Mouse (Mus musculus) hindbrain, embryonic 11.5 days (tissue): ENCODE measurements around the gene 1700012B07Rik. TPM values are rescaled to one million over a fixed set of nuclear protein-coding genes. Genes with fewer than 3 reads are reported as not detected.

Experiments
- ATAC-seq: fragments of 200-750 bp; cut with Nextera tagmentation; 2 replicates; pipeline ENCODE4 v1.8.0; 2017; ENCODE audit warnings: mild to moderate bottlenecking, moderate TSS enrichment, moderate library complexity; ENCODE audit not compliant: low FRiP score
- DNase-seq: peaks from one replicate; pipeline ENCODE4 v3.0.0-alpha.2; 2015; ENCODE audit warnings: low spot score
- H3K27ac ChIP-seq: fragments of 300-500 bp; sonication (generic); 2 replicates; pipeline ENCODE4 v1.5.1; 2014; ENCODE audit warnings: mild to moderate bottlenecking, low read depth, low read length
- H3K27me3 ChIP-seq: fragments of 300-500 bp; sonication (generic); 2 replicates; pipeline ENCODE4 v1.6.1; 2014; ENCODE audit warnings: mild to moderate bottlenecking, low read length, moderate library complexity, mixed read lengths; ENCODE audit not compliant: control insufficient read depth, insufficient read depth
- H3K36me3 ChIP-seq: fragments of 300-500 bp; sonication (generic); 2 replicates; pipeline ENCODE4 v1.6.1; 2014; ENCODE audit warnings: mild to moderate bottlenecking, low read length, moderate library complexity, mixed read lengths; ENCODE audit not compliant: control insufficient read depth, insufficient read depth
- H3K4me1 ChIP-seq: fragments of 300-500 bp; sonication (generic); replicated peaks from 2 replicates; pipeline ENCODE4 v1.6.1; 2014; ENCODE audit warnings: low read length, mixed read lengths; ENCODE audit not compliant: control insufficient read depth, insufficient read depth
- H3K4me2 ChIP-seq: fragments of 300-500 bp; sonication (generic); replicated peaks from 2 replicates; pipeline ENCODE4 v1.6.1; 2014; ENCODE audit warnings: mild to moderate bottlenecking, low read depth, low read length
- H3K4me3 ChIP-seq: fragments of 300-500 bp; sonication (generic); 2 replicates; pipeline ENCODE4 v1.5.1; 2014; ENCODE audit warnings: low read depth, low read length
- H3K9ac ChIP-seq: fragments of 300-500 bp; sonication (generic); 2 replicates; pipeline ENCODE4 v1.6.1; 2014; ENCODE audit warnings: low read depth, low read length
- H3K9me3 ChIP-seq: fragments of 300-500 bp; sonication (generic); 2 replicates; pipeline ENCODE4 v1.6.1; 2016; ENCODE audit warnings: low read length; ENCODE audit not compliant: control insufficient read depth
- WGBS: fragments of 180-500 bp; shearing (Covaris S2); extraction: QIAGEN DNeasy Blood & Tissue Kit; methylation state at CpG from one replicate; pipeline ENCODE4 v1.1.7; 2014; 5-methylcytosine and 5-hydroxymethylcytosine counted together
- polyA plus RNA-seq: library from polyadenylated mRNA; unstranded; fragments of >200 nt; fragmentation: Nextera tagmentation; extraction: Ambion mirVana; gene quantifications from 2 replicates; pipeline ENCODE4 v1.2.1, GENCODE M21; 2014

Gene 1700012B07Rik
- polyA plus RNA-seq, 1 experiment from 2014 or later = not detected

DNA sequence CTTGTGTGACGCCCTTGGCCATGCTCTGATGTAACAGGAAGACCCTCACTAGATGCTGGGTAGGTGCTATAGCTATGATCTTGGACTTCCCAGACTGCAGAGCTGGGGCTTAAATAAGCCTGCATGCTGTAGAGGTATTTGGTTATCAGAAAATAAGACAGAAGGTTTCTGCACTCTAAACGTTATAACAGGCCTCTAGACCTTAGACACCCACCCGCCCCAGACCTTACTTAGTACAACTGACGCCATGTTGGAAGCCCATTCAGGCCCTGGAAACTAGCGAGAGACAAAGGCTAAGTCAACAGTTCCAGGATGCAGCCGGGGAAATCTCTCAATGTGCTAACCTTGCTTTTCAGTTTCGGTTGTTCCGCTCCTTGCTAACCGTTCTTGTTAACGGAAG, 44.2 kb upstream of the 1700012B07Rik start:
- Histone ChIP-seq H3K9ac (no peak overlapping the region), H3K4me2 (no peak overlapping the region), H3K36me3 (no peaks in the 10 kb centered on the region), H3K4me1 (no peaks in the 10 kb centered on the region), H3K27ac (no peak overlapping the region), H3K9me3 (no peaks in the 10 kb centered on the region), H3K27me3 (no peaks in the 10 kb centered on the region), H3K4me3 (no peak overlapping the region)
- 87% methylated on average over 10 of the region's 10 CpGs for WGBS
- DNase-seq (no peak), ATAC-seq (no peak)

GRCm38 (mm10) chr11:109867861-109868260, 40.0 kb upstream of the 1700012B07Rik start:
- Histone ChIP-seq H3K4me2 (no peak overlapping the region), H3K9ac (no peak overlapping the region), H3K4me3 (no peak overlapping the region), H3K27ac (no peak overlapping the region), H3K9me3 (no peaks in the 10 kb centered on the region), H3K27me3 (no peaks in the 10 kb centered on the region), H3K4me1 (no peaks in the 10 kb centered on the region), H3K36me3 (no peaks in the 10 kb centered on the region)
- no peak for ATAC-seq
- DNase-seq = no peak
- whole genome bisulfite sequencing = 84% methylated on average over 5 of the region's 5 CpGs

DNA sequence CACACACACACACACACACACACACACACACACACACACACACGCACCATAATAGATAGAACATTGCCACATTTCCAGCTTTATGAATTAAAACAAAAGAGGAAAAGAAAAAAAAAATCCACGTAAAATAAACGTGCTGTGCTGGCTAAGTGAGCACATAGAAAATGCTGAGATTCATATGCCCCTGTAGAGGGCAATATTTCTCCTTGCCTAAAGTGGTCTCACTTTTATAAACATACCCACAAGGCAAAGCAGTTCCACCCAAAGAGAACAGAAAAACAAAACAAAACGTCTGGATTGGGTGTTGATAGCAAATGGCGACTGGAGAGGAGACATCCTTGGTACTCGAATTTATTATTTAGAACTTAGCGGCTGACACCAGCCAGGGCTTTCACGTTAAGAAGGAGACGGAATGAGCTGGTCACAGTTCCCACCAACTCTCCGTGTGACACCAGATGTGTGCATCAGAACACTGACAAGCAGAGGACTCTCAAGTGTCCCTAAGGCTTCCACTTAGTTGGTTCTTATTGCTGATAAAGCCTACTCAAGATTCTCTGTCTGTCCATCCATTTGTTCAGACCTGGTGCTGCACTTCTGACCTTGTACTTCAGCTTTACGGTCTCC, 38.8 kb upstream of the 1700012B07Rik start:
- H3K9me3 ChIP-seq = no peaks in the 10 kb centered on the region
- no peak overlapping the region for H3K4me2 ChIP-seq
- no peak overlapping the region for H3K27ac ChIP-seq
- no peak overlapping the region for H3K4me3 ChIP-seq
- ATAC-seq (no peak), DNase-seq (no peak)
- no peaks in the 10 kb centered on the region for H3K27me3 ChIP-seq
- 78% methylated on average over 11 of the region's 11 CpGs for whole genome bisulfite sequencing
- no peaks in the 10 kb centered on the region for H3K4me1 ChIP-seq
- H3K36me3 ChIP-seq = no peaks in the 10 kb centered on the region
- no peak overlapping the region for H3K9ac ChIP-seq

GRCm38 (mm10) chr11:109865526-109865925, 37.7 kb upstream of the 1700012B07Rik start:
- ATAC-seq (no peak), DNase-seq (no peak)
- Histone ChIP-seq H3K27ac (no peak overlapping the region), H3K4me3 (no peak overlapping the region), H3K9me3 (no peaks in the 10 kb centered on the region), H3K36me3 (no peaks in the 10 kb centered on the region), H3K4me1 (no peaks in the 10 kb centered on the region), H3K27me3 (no peaks in the 10 kb centered on the region), H3K9ac (no peak overlapping the region), H3K4me2 (no peak overlapping the region)
- 82% methylated on average over 8 of the region's 8 CpGs for WGBS

GRCm38 (mm10) chr11:109863951-109864350, 36.1 kb upstream of the 1700012B07Rik start:
- ATAC-seq (no peak), DNase-seq (no peak)
- no peaks in the 10 kb centered on the region for H3K9me3 ChIP-seq
- H3K4me3 ChIP-seq = no peak overlapping the region
- no peak overlapping the region for H3K27ac ChIP-seq
- H3K27me3 ChIP-seq = no peaks in the 10 kb centered on the region
- no peaks in the 10 kb centered on the region for H3K4me1 ChIP-seq
- H3K9ac ChIP-seq = no peak overlapping the region
- no peaks in the 10 kb centered on the region for H3K36me3 ChIP-seq
- 86% methylated on average over 7 of the region's 7 CpGs for WGBS
- H3K4me2 ChIP-seq = no peak overlapping the region

GRCm38 (mm10) chr11:109863194-109863746, 35.4 kb upstream of the 1700012B07Rik start:
- Histone ChIP-seq H3K27me3 (no peaks in the 10 kb centered on the region), H3K9ac (no peak overlapping the region), H3K4me1 (no peaks in the 10 kb centered on the region), H3K4me3 (no peak overlapping the region), H3K36me3 (no peaks in the 10 kb centered on the region), H3K4me2 (no peak overlapping the region), H3K9me3 (no peaks in the 10 kb centered on the region), H3K27ac (no peak overlapping the region)
- 68% methylated on average over 9 of the region's 9 CpGs for WGBS
- DNase-seq (peak; percentile 73), ATAC-seq (0 out of 2 replicates have a peak, but pooled peaks have one; percentile 22)

GRCm38 (mm10) chr11:109860508-109860907, 32.7 kb upstream of the 1700012B07Rik start:
- 0 out of 2 replicates have a peak overlapping the region, but pooled peaks have one; percentile 8 for H3K4me2 ChIP-seq
- H3K27me3 ChIP-seq = no peaks in the 10 kb centered on the region
- DNase-seq (peak; percentile 94), ATAC-seq (peak; percentile 45; the same call in 1 of the 2 replicates)
- no peaks in the 10 kb centered on the region for H3K4me1 ChIP-seq
- no peak overlapping the region for H3K4me3 ChIP-seq
- 13% methylated on average over 10 of the region's 10 CpGs for WGBS
- no peak overlapping the region for H3K27ac ChIP-seq
- no peaks in the 10 kb centered on the region for H3K9me3 ChIP-seq
- no peaks in the 10 kb centered on the region for H3K36me3 ChIP-seq
- no peak overlapping the region for H3K9ac ChIP-seq

- no peak overlapping the region for H3K4me3 ChIP-seq
- H3K9ac ChIP-seq = no peak overlapping the region
- ATAC-seq (no peak), DNase-seq (no peak)
- H3K4me1 ChIP-seq = no peaks in the 10 kb centered on the region
- 74% methylated on average over 14 of the region's 14 CpGs for WGBS
- H3K27me3 ChIP-seq = no peaks in the 10 kb centered on the region
- H3K27ac ChIP-seq = no peak overlapping the region
- no peaks in the 10 kb centered on the region for H3K9me3 ChIP-seq
- no peaks in the 10 kb centered on the region for H3K36me3 ChIP-seq
- no peak overlapping the region for H3K4me2 ChIP-seq
Observed at GRCm38 (mm10) chr11:109859939-109860469, 32.2 kb upstream of the 1700012B07Rik start.

GRCm38 (mm10) chr11:109859441-109859840, 31.6 kb upstream of the 1700012B07Rik start:
- Histone ChIP-seq H3K36me3 (no peaks in the 10 kb centered on the region), H3K9ac (no peak overlapping the region), H3K9me3 (no peaks in the 10 kb centered on the region), H3K4me1 (no peaks in the 10 kb centered on the region), H3K4me3 (no peak overlapping the region), H3K27ac (no peak overlapping the region), H3K4me2 (no peak overlapping the region), H3K27me3 (no peaks in the 10 kb centered on the region)
- 87% methylated on average over 4 of the region's 4 CpGs for WGBS
- DNase-seq = no peak
- no peak for ATAC-seq
